Mouse (Mus musculus) retina, adult 2 months (tissue): ENCODE data around the gene Ndufaf3.

Source experiments
- DNase-seq: peaks from one replicate; pipeline ENCODE4 v3.0.0-alpha.2; 2012; ENCODE audit warnings: low read depth, low spot score

The Ndufaf3 gene

GRCm38 (mm10) chr9:108573774-108574690, 6.8 kb upstream of the Ndufaf3 start:
- no peak for DNase-seq

- DNase-seq: no peak
These were observed 5.1 kb upstream of the Ndufaf3 start for GRCm38 (mm10) chr9:108572321-108572720.

GRCm38 (mm10) chr9:108571401-108571973, 4.3 kb upstream of the Ndufaf3 start:
- no peak for DNase-seq

- DNase-seq: no peak
These were observed 3.1 kb upstream of the Ndufaf3 start for GRCm38 (mm10) chr9:108570207-108570896.

- peak; percentile 74 for DNase-seq
These were observed 2.4 kb upstream of the Ndufaf3 start, which contains the start of gene Dalrd3 for GRCm38 (mm10) chr9:108569381-108570206. Gene Dalrd3 (plus strand): TSS chr9:108569886.

- DNase-seq: no peak
These were observed 1.3 kb upstream of the Ndufaf3 start for GRCm38 (mm10) chr9:108568511-108568921.

- DNase-seq: peak; percentile 68
These were observed 741 bp upstream of the Ndufaf3 start for GRCm38 (mm10) chr9:108567931-108568419.

- no peak for DNase-seq
These were observed 1.1 kb downstream of the Ndufaf3 start for GRCm38 (mm10) chr9:108565881-108566814.

GRCm38 (mm10) chr9:108564131-108564530, 3.1 kb downstream of the Ndufaf3 start:
- no peak for DNase-seq

GRCm38 (mm10) chr9:108563671-108564070, 3.6 kb downstream of the Ndufaf3 start:
- DNase-seq: no peak

GRCm38 (mm10) chr9:108560227-108560841, 6.9 kb downstream of the Ndufaf3 start, which contains the start of gene Impdh2:
Gene Impdh2 (plus strand): TSS chr9:108560286.
- peak; percentile 89 for DNase-seq

GRCm38 (mm10) chr9:108559169-108559568, 8.1 kb downstream of the Ndufaf3 start:
- no peak for DNase-seq

GRCm38 (mm10) chr9:108546875-108547274, 20.4 kb downstream of the Ndufaf3 start:
- DNase-seq: no peak

- no peak for DNase-seq
These were observed 21.2 kb downstream of the Ndufaf3 start for GRCm38 (mm10) chr9:108545986-108546385.

- no peak for DNase-seq
These were observed 26.4 kb downstream of the Ndufaf3 start for GRCm38 (mm10) chr9:108540846-108541245.

- no peak for DNase-seq
These were observed 35.7 kb downstream of the Ndufaf3 start for GRCm38 (mm10) chr9:108531496-108531895.

GRCm38 (mm10) chr9:108530954-108531353, 36.3 kb downstream of the Ndufaf3 start:
- DNase-seq: peak; percentile 48

- DNase-seq: no peak
These were observed 41.8 kb downstream of the Ndufaf3 start for GRCm38 (mm10) chr9:108525400-108525799.

- DNase-seq: no peak
These were observed 43.9 kb downstream of the Ndufaf3 start for GRCm38 (mm10) chr9:108523341-108523740.
